Mouse (Mus musculus): ENCODE results near the gene Twnk. TPM values are rescaled to one million over a fixed set of nuclear protein-coding genes. Genes with fewer than 3 reads are reported as not detected.

Twnk gene
- total RNA-seq (2015) (16.5 and 18.6 TPM in 2 replicates), total RNA-seq (2017) (18.4 and 22.4 TPM in 2 replicates)

DNA sequence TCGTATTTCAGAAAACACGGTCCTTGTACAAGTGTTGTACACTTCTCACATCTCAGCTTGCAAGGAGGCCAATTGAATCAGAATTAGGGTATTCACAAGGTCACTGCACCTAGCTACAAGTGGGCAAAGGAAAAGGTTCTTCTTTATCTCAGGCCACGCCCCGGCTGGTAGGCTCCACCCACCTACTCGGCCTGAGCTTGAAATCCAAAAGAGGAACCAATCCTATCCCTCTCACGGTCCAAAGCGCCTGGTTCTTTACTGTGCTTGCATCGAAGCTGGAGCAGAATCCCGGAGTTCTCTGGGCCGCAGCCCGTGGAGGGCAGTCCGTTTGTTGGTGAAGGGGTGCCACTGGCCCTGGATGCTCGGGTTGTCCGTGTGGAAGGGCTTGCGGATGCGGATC is at the start of gene Twnk:
TSS of gene Twnk (plus strand) at position 220 of the 400 bp plus-strand sequence.
- peak; percentile 69 for ATAC-seq (replicated peaks; ENCODE audit: poor library complexity)

DNA sequence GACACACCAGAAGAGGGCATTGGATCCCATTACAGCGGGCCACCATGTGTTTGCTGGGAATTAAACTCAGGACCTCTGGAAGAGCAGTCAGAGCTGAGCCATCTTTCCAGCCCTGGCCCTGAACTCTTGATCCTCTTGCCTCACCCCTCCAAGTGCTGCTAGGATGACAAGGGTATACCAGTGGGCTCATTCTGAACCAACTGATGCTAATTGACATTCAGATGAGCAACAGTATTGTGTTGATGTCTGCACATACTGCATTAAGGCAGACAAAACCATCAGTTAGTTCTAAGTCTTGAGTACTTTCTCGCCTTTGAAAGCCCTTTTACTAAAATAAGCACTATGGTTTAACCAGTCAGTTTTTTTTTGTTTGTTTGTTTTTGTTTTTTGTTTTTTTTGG is 45.8 kb upstream of the Twnk start:
- no peak for ATAC-seq (replicated peaks; ENCODE audit: poor library complexity)

DNA sequence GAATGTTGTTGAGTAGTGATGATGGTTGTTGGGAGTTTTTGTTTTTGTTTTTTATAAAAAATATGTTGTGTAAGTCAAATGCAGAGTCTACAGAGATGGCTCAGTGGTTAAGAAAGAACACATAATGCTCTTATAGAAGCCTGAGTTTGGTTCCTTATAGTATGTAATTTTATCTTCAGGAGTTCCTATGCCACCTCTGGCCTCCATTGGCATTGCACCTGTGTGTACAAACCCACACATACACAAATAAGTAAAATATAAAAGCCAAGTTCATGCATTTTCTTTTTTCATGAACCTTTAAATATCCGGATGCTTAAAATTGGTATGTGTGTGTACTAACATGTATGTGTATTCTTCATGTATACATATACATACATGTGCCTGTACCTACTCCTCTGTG is 39.5 kb upstream of the Twnk start:
- no peak for ATAC-seq (replicated peaks; ENCODE audit: poor library complexity)

DNA sequence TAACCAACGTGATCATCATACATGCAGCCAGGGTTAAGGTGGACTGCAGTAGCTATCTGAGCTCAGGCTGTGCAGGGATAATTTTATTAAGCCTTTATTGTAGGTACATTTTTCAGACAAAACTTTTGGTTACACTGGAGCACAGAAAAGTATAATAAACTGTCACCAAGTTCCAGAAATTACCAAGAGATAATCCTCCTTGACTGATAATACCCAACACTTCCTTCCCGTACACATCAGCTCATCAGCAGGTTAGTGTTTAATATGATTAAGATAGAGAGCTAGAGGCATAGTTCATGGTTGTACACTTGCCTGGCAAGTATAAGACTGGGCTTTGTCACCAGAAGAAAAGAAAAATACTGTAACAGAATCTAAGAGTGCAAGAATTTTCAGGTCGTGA is 37.1 kb upstream of the Twnk start:
- no peak for ATAC-seq (replicated peaks; ENCODE audit: poor library complexity)

DNA sequence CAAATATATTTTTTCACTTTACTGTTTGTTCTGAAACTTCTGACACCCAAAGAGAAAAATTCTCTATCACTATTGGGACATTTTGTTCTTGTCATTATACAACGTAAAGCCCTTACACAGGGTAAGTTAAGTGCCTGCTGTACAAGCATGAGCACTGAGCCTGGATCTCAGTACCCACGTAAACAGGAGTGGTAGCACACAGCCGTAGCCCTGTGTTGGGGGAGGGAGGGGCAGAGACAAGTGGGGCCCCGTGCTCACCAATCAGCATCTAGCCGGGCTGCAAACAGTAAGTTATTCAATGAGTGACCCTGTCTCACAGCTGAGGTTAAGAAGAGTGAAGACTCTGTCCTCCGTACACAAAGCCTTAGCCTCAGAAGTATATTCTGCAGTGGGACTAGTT is 28.8 kb upstream of the Twnk start:
- no peak for ATAC-seq (replicated peaks; ENCODE audit: poor library complexity)

DNA sequence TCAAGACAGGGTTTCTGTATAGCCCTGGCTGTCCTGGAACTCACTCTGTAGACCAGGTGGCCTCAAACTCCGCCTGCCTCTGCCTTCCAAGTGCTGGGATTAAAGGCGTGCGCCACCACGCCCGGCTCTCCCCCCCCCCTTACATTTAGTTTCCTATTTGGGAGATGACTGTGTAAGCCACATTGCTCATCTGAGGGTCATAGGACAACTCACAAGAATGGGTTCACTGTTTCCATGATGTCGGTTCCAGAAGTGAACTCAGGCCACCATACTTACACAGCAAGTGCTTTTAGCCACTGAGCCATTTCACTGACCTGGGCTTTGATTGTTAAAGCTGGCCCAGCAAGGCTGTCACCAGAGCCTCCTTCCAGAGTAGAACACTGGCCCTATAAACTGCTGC is 28.3 kb upstream of the Twnk start:
- no peak for ATAC-seq (replicated peaks; ENCODE audit: poor library complexity)

DNA sequence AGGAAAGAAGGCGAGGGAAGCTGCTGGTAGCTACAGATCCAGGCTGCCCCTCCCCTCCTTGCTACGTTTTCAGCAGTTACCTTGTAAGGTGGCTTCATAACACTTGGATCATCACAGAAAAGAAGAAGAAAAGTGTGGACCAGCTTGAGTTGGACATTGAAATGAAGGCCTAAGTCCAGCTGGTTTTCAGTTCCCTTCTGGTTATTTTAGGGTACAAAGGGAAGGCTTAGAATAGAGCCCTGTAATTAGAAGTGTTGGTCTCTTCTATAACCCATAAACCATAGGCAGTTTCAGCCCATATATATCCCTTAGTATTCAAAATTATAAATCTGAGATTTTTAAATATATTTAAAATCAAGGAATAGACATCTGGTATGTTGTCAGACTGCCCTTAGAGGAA is 24.7 kb upstream of the Twnk start:
- no peak for ATAC-seq (replicated peaks; ENCODE audit: poor library complexity)

DNA sequence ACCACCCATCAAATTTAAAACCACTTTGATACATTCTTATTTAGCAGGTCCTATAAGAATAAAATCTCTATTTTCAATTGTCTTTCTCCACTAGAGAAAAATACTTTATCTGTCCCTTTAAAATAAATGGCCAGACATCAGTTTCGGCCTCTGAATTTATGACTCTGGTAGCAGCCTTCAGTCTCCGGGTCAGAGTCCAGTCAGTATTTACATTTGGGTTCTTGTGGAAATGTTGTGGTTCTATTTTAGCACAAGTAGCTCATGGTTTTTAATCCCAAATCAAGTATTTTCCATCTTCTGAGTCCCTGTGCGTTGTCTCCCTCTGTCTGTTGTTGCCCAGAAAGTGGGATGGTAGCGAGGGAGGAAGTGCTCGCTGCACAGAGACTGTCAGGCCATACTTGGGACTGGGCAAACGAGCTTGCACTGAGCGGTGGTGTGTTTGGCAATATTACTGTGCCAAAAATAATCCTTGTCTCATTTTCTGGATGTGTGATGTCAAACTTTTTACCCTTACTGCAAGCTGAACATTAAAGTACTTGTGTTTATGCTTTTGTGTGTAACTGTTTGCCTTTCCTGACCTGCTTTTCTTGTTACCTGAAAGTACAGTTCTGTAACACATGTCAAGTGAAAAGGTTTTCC is 22.9 kb upstream of the Twnk start:
- ATAC-seq (replicated peaks; ENCODE audit: poor library complexity) = no peak

DNA sequence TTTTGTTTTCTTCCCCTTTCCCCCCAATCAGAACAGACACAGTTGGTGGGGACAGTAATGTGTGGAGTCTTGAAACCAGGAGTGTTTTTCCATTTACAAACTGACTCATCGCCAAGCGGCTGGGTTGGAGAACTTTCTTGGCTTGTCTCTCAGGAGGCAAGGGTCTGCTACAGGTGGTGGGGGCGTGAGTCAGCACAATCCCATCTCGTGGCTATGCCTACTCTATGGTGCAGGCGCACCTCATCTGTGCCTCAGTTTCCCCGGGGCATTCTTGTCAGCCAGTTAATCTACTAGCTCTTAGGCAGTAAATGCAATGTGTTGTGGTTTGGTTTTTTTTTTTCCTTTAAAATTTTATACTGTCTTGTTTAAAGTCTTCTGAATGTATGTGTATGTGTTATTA is 22.1 kb upstream of the Twnk start:
- ATAC-seq (replicated peaks; ENCODE audit: poor library complexity) = no peak

DNA sequence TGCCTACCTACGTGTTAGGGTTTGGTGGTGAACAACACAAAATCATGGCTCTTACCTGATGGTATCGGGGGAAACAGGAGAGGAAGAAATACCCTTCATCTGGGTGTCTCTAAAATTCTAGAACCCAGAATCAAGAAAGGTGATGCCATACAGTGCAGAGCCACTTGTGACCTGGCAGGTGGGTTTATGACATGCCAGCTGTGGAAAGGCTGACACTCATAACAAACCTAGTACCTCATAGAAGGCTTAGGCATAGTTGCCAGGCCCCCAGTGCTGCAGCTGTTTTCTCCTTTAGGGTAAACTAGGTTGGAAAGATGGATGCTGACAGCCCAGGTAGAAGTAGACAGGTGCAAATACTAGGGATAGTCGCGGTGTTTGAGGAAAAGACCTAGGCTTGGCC is 21.0 kb upstream of the Twnk start:
- ATAC-seq (replicated peaks; ENCODE audit: poor library complexity) = no peak

DNA sequence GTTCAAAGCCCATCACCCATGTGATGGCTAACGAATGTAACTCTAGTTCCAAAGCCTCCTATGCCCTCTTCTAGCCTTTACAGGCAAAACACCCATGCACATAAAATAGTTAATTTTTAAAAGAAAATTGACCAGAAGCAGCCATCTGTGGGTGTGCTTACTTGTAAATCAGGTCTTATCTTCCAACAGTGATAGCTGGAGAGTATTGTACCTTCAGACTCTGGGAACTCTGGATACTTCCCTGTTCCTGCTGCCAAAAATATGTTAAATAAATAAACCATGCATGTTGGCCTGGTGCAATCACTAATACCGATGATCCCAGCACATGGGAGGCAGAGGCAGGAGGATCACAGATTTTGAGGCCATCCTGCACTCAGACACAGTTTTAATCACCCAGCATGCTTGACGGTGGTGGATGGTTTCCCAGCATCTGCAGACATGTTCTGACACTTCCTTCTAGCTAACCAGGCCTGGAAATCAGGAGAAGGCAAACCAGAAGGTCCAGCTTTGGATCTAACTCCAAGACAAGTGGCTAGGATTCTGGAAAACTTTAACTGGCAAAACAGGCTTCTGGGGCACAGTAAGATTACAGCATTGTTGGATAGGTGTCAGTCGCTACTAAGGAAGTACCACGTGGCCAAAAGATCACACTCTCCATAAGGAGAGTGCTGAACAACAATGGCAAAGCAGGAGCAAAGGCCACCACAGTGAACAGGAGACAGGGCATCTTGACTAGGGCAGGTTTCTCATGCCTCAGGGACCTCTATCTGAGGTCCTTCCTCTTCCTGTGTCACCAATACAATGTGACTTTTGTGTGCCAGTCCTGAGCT is 20.1 kb upstream of the Twnk start:
- ATAC-seq (replicated peaks; ENCODE audit: poor library complexity) = no peak

DNA sequence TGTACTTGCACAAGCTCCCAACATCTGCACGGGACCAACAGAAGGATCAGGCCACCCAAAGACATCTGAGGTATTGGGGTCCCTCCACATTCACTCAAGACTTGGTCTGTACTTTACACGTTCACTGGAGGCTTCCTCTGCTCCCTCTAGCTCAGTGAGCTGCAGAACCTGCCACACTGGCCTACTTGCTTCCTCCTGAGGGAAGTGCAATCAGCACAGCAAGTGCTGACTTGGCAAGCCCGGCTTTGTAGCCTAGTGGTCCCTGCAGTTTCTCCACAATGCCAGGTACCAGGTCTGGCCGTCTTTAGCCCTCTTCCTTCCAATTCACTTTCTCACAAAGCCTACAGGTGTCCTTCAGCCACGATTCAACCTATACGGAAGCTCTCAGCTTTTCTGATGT is 18.5 kb upstream of the Twnk start:
- ATAC-seq (replicated peaks; ENCODE audit: poor library complexity) = no peak

DNA sequence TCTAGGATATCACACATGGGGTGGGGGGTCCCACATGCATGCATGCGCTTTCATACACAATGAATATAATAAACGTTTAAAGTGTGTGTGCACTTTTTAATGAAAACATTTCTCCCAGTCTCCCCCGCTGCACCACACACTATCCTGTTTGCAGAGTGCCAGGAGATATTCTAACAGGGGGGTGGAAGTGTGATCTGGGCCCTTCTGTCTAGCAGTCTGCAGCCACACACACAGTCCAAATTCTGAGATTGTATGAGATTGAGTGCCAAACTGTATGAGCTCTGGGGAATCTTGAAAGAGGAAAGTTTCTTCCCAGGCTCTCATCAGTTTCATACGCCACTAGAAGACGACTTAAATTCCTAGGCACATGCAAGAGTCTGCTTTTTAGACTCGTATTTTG is 17.6 kb upstream of the Twnk start:
- no peak for ATAC-seq (replicated peaks; ENCODE audit: poor library complexity)

DNA sequence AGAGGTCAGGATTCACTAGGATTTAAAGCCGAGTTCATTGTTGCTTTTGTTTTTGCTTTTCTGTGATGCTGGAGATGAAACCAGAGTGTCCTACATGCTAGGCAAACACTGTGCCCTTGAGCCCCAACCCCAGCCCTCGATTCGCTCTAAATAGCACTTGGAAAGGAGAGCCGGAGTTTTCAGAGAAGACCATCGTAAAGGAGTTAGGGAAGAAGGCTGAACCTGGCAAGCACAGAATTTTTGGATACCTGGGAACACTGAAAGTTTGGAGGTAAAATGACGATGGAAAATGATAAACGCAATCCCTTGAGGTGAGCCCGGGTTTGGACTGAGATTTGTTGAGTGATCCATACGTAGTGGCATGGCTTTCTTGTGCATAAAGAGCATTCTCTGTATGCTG is 17.1 kb upstream of the Twnk start:
- ATAC-seq (replicated peaks; ENCODE audit: poor library complexity) = no peak

DNA sequence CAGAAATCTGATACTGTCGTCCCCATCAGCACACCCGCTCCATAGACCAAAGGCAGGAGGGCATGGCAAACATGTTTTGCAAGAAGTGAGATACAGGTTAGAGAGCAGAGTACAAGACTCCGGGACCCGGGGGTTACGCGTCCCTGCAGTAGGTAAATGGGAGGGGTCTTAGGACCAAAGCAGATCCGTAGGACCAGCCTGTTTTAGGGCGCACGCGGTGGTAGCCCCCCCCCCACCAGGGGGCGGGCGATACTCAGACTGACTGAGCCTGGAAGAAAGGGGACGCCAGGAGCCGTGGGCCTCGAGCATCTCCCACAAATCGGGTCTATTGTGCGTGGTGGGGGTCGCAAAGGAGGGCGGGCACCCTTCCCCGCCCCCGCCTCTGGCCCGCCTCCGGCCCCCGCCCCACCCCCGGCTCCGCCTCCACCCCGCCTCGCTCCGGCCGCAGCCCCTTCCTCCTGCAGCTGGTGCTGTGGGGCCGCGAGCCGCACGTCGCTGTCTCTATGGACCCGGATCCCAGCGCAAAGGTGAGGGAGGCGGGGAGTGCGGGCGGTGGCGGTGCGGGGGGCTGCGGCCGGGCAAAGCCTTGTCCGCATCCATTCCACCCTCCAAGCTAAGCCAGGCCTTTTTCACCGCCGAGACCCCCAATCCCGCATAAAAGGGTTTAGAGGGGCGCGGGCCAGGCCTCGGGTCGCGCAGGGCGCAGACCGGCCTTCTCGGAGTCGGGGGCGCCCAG is 16.5 kb upstream of the Twnk start, which contains the start of gene Sema4g:
TSS of gene Sema4g (plus strand) at position 271 of the 736 bp plus-strand sequence.
- 0 out of 2 replicates have a peak, but pooled peaks have one; percentile 29 for ATAC-seq (replicated peaks; ENCODE audit: poor library complexity)

DNA sequence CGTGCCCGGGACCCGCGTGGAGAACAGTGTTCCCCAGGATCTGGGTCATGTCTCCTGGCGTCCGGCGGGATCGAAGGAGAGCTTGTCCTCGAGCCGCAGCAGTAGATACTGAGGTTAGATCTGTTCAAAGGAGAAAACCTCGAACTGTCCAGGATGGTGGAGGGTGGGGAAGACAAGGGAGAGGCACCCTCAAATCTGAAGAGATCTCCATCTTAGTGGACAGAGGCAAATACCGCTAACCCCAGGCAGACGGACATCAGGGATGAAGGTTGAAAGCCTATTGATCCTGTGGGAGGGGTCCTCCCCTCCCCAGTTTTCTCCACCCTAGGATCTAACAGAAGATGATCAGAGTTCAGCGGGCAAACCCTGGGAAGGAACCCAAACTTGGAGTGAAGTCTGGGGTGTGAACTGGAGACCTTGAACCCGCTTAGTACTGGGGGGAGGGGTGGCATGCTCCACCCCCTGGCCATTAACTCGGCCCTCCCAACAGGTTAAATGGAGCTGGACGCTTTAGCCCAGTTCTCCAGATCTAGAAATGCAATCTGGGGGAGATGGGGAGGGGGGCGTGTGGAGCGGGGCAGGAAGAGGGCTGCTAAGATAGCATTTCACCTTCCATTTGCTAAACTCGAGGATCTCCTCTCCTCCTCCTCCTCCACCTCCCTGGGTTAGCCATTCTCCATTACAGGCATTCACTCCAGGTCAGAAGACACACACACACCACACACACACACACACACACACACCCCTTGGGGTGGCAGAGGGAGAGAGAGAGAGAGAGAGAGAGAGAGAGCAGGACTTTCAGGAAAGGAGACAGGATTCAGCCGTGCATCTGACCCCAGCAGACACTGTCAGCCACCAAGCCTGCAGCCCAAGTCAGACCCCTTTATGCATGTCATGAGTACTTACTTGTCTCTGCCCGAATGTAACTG is 15.6 kb upstream of the Twnk start:
- ATAC-seq (replicated peaks; ENCODE audit: poor library complexity) = no peak

DNA sequence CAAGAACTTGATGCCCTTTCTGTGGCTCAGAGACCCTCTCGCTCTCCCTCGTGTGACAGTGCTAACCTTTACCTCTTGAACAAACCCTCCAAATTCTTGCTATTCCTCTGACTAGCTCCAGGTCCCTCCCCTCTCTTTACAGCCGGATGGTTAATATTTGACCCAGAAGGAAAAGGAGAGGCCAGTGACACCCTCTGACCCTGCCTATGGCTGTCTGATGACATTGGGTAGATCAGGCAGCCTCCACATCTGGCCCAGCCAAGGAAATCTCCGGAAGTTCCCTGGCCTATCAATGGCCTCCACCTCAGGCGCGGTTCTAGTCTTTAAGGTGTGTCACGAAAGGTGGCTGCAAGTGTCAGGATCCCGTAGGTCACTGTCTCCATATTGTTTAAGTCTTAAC is 14.4 kb upstream of the Twnk start:
- no peak for ATAC-seq (replicated peaks; ENCODE audit: poor library complexity)

DNA sequence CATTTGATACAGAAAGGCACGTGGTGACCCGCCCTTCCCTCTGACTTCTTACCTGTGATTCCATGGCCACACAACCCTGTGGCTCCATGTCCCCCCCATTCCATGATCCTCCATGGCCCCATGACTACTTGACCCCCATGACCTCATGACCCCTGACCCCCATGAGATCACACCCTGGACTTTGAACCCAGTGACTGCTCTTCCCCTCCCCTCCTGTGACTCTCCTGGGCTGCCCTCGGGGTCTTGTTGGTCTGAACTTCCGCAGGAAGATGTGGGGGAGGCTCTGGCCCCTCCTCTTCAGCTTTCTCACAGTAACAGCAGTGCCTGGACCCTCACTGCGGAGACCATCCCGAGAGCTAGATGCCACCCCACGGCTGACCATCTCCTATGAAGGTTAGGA is 13.2 kb upstream of the Twnk start:
- ATAC-seq (replicated peaks; ENCODE audit: poor library complexity) = no peak

DNA sequence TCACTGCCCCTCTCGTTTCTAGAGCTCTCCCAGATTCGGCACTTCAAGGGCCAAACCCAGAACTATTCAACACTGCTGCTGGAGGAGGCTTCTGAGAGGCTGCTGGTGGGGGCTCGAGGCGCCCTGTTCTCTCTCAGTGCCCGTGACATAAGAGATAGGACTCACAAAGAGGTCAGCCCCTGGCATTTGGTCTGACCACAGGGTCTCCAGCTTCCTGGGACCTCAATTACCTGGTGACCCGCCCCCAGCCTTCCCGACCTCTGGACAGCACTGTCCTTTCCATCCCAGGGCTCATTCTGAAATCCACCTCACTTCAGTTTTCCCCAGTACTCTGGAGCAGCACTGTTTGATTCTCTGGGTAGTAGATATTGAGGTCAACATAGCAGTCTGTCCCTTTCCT is 12.8 kb upstream of the Twnk start:
- ATAC-seq (replicated peaks; ENCODE audit: poor library complexity) = no peak

DNA sequence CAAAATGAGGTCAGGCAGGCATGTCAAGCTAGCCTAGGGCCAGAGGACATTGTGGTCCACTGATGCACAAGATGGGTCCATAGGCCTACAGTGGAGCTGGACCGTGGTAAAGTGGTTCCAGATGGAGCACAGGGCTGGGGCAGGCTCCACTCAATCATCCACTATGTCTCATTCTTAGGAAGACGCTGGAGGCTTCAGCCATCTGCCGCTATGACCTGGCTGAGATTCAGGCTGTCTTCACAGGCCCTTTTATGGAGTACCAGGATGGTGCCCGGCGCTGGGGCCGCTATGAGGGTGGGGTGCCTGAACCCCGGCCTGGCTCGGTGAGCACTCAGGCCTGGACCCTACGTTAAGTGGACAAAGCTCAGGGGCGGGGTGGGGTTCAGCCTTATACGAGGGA is 7.7 kb upstream of the Twnk start:
- ATAC-seq (replicated peaks; ENCODE audit: poor library complexity) = no peak

DNA sequence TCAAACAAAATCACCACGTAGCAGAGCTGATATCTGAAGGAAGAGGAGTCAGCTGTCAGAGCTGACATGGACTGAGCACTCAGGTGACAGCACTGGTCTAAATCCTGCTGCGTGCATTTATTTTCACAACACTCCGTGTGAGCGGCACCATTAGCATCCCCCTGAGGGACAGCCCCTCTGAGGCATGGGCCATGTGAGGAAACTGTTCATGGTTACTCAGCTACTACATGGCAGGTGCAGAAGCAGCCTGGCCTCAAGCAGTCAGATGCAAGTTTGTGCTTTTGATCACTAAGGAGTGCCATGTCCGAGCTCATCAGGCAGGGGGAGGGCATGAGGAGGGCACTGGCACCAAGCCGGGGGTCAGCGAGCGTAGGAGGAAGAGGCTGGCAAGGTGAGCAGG is 5.8 kb upstream of the Twnk start:
- ATAC-seq (replicated peaks; ENCODE audit: poor library complexity) = no peak
